In genomic region chr11:52396597-52397188, GRCm38 (mm10) we compare ENCODE assay signal across 8 mouse cellular contexts. TPM values are rescaled to one million over a fixed set of nuclear protein-coding genes. Genes with fewer than 3 reads are reported as not detected.
DNase-seq lines count a peak whose midpoint lies in the region; ATAC-seq and TF ChIP-seq lines count a peak whose summit lies in the region.

No protein-coding gene starts in this region.

- H3K9ac ChIP-seq in heart, embryonic 15.5 days: peak overlapping the region; percentile 98
- H3K9ac ChIP-seq in MEL (ENCODE audit: control insufficient read depth, low read depth, low read length, poor library complexity, severe bottlenecking): peak overlapping the region; percentile 94
- H3K9ac ChIP-seq in limb, embryonic 12.5 days (replicated peaks): peak overlapping the region; percentile 94
- peak overlapping the region; percentile 86 for H3K9ac ChIP-seq in midbrain, embryonic 15.5 days

- H3K79me2 ChIP-seq in MEL (ENCODE audit: control insufficient read depth, insufficient read depth, low read length, poor library complexity): peaks cover 39% of the 10 kb centered on the region

- peaks cover 13% of the 10 kb centered on the region; the same call in 1 of the 2 replicates for H3K4me1 ChIP-seq in heart, embryonic 15.5 days (replicated peaks)
- peaks cover 0 to 3% of the 10 kb centered on the region in 2 experiments; a peak in 2 of 4 replicates for H3K4me1 ChIP-seq in MEL (ENCODE audit: control insufficient read depth in 1 of 2, insufficient read depth in 2 of 2, low read length in 2 of 2)
- H3K4me1 ChIP-seq in limb, embryonic 12.5 days (replicated peaks): no peaks in the 10 kb centered on the region
- peaks cover 24% of the 10 kb centered on the region for H3K4me1 ChIP-seq in midbrain, embryonic 15.5 days

- TF ChIP-seq CTCF in MEL (IDR thresholded peaks at IDR 0.05 in 2 of 3, conservative IDR thresholded peaks at IDR 0.05 in 1 of 3; ENCODE audit: control insufficient read depth in 1 of 3, insufficient read depth in 1 of 3, low read depth in 2 of 3, low read length in 3 of 3, poor library complexity in 1 of 3, severe bottlenecking in 1 of 3): no peak; a peak in 1 of 6 replicates

- H3K36me3 ChIP-seq in heart, embryonic 15.5 days: 0 out of 2 replicates have a peak, but pooled peaks cover under 1% of the 10 kb centered on the region
- peaks cover 0 to 10% of the 10 kb centered on the region in 2 experiments; a peak in 3 of 4 replicates for H3K36me3 ChIP-seq in MEL (ENCODE audit: control insufficient read depth in 1 of 2, insufficient read depth in 2 of 2, low read length in 2 of 2)
- peaks cover 13% of the 10 kb centered on the region for H3K36me3 ChIP-seq in limb, embryonic 12.5 days
- no peaks in the 10 kb centered on the region for H3K36me3 ChIP-seq in midbrain, embryonic 15.5 days (replicated peaks)

- peak overlapping the region; percentile 98 for H3K27ac ChIP-seq in heart, embryonic 15.5 days
- H3K27ac ChIP-seq in MEL (ENCODE audit: control insufficient read depth, low read depth, low read length): peak overlapping the region; percentile 60
- H3K27ac ChIP-seq in limb, embryonic 12.5 days: peak overlapping the region; percentile 90
- peak overlapping the region; percentile 90 for H3K27ac ChIP-seq in midbrain, embryonic 15.5 days

- no peak for DNase-seq in heart, postnatal 14 days
- peak; percentile 72 for DNase-seq in MEL (ENCODE audit: low read depth, low spot score)
- no peak for DNase-seq in layer of hippocampus, adult 11-12 months (ENCODE audit: low spot score)
- no peak for DNase-seq in frontal cortex, postnatal 36 days (ENCODE audit: low spot score in 2 of 2)

- peak overlapping the region; percentile 98 for H3K4me3 ChIP-seq in heart, embryonic 15.5 days
- peak overlapping the region; percentile 81 to 90 for H3K4me3 ChIP-seq in MEL (ENCODE audit: control insufficient read depth in 1 of 2, insufficient read depth in 1 of 2, low read depth in 2 of 2, low read length in 2 of 2)
- peak overlapping the region; percentile 97 for H3K4me3 ChIP-seq in limb, embryonic 12.5 days (replicated peaks)
- H3K4me3 ChIP-seq in midbrain, embryonic 15.5 days: peak overlapping the region; percentile 78

- H3K27me3 ChIP-seq in heart, embryonic 15.5 days: no peaks in the 10 kb centered on the region
- H3K27me3 ChIP-seq in MEL (ENCODE audit: control insufficient read depth in 1 of 2, insufficient read depth in 2 of 2, low read length in 2 of 2): no peaks in the 10 kb centered on the region
- no peaks in the 10 kb centered on the region for H3K27me3 ChIP-seq in limb, embryonic 12.5 days
- H3K27me3 ChIP-seq in midbrain, embryonic 15.5 days (replicated peaks): no peaks in the 10 kb centered on the region

- WGBS in heart, embryonic 15.5 days: under 1% methylated on average over 33 of the region's 33 CpGs
- 2% methylated on average over 33 of the region's 33 CpGs for WGBS in limb, embryonic 12.5 days
- WGBS in midbrain, embryonic 15.5 days: 1% methylated on average over 33 of the region's 33 CpGs

- TF ChIP-seq POLR2A in MEL (IDR thresholded peaks at IDR 0.05; ENCODE audit: control insufficient read depth in 1 of 2, insufficient read depth in 1 of 2, low read depth in 1 of 2, low read length in 2 of 2, poor library complexity in 1 of 2): no peak; a peak in 1 of 4 replicates

- TF ChIP-seq EP300 in MEL (IDR thresholded peaks at IDR 0.05; ENCODE audit: low read depth in 1 of 2, low read length in 2 of 2): no peak

- TF ChIP-seq RAD21 in MEL (IDR thresholded peaks at IDR 0.05; ENCODE audit: low read depth, low read length): no peak

- H3K4me2 ChIP-seq in heart, embryonic 15.5 days: peak overlapping the region; percentile 73
- peak overlapping the region; percentile 76 for H3K4me2 ChIP-seq in limb, embryonic 12.5 days
- peak overlapping the region; percentile 77 for H3K4me2 ChIP-seq in midbrain, embryonic 15.5 days

- H3K9me3 ChIP-seq in heart, embryonic 15.5 days (replicated peaks): no peaks in the 10 kb centered on the region
- H3K9me3 ChIP-seq in MEL (replicated peaks; ENCODE audit: insufficient read depth, low read length): no peaks in the 10 kb centered on the region
- H3K9me3 ChIP-seq in limb, embryonic 12.5 days: no peaks in the 10 kb centered on the region
- H3K9me3 ChIP-seq in midbrain, embryonic 15.5 days: no peaks in the 10 kb centered on the region

- ATAC-seq in heart, embryonic 15.5 days (replicated peaks; ENCODE audit: insufficient number of reproducible peaks, insufficient read depth, low FRiP score, low read depth): peak; percentile 80
- peak; percentile 49 for ATAC-seq in erythroblast, adult 5-6 weeks (replicated peaks; ENCODE audit: low FRiP score, poor library complexity, severe bottlenecking)
- peak; percentile 75 for ATAC-seq in limb, embryonic 12.5 days (ENCODE audit: insufficient number of reproducible peaks, insufficient read depth, low FRiP score, low TSS enrichment, low read depth)
- ATAC-seq in midbrain, embryonic 15.5 days (replicated peaks): peak; percentile 86

- intact Hi-C loops in heart, postnatal 14 days (cut with DNase I): no loop called here

TF ChIP-seq in MEL, 35 proteins besides CTCF, POLR2A, EP300 and RAD21:
- 0 out of 2 replicates have a peak, but pooled peaks have one; percentile 5 for TF ChIP-seq KAT2A (conservative IDR thresholded peaks at IDR 0.05; ENCODE audit: low read depth, low read length)
- TF ChIP-seq MAX (IDR thresholded peaks at IDR 0.05; ENCODE audit: low read length): peak; percentile 30; the same call in 1 of the 2 replicates
- no peak for TF ChIP-seq ZNF384 (IDR thresholded peaks at IDR 0.05; ENCODE audit: low read depth, low read length)
- peak; percentile 29 for TF ChIP-seq MXI1 (IDR thresholded peaks at IDR 0.05; ENCODE audit: low read depth, low read length)
- peak; percentile 25; the same call in 1 of the 2 replicates for TF ChIP-seq GATA1 (IDR thresholded peaks at IDR 0.05; ENCODE audit: low read depth, low read length)
- TF ChIP-seq RCOR1 (IDR thresholded peaks at IDR 0.05; ENCODE audit: low read depth, low read length): 0 out of 2 replicates have a peak, but pooled peaks have one; percentile 3
- TF ChIP-seq MYC (IDR thresholded peaks at IDR 0.05; ENCODE audit: low read depth, low read length): 0 out of 2 replicates have a peak, but pooled peaks have one; percentile 1
- TF ChIP-seq NELFE (IDR thresholded peaks at IDR 0.05; ENCODE audit: low read depth, low read length): no peak
- peak; percentile 61; the same call in 1 of the 2 replicates for TF ChIP-seq MAZ (IDR thresholded peaks at IDR 0.05; ENCODE audit: low read depth, low read length)

RNA-seq across cellular contexts. Expression of gene 9530068E07Rik, which starts 0.5 kb away (rescaled TPM):
- 165 and 190 TPM in 2 replicates for polyA plus RNA-seq in heart, embryonic 15.5 days (2015; fragmentation: Nextera tagmentation; extraction: Ambion mirVana)
- total RNA-seq in heart, postnatal 14 days (2021): 10 to 100 TPM; 87.6 to 89.3 TPM
- 75.4 and 85.9 TPM in 2 replicates for total RNA-seq in MEL (2012; rRNA removed)
- polyA plus RNA-seq in MEL (2012; ENCODE audit: insufficient read depth in 1 of 2, insufficient read length in 2 of 2, low read depth in 1 of 2, low replicate concordance in 2 of 2, missing spikeins in 1 of 2): 10 to 100 TPM in 1 of 2 experiments, not detected in 1; 75.7 TPM
- total RNA-seq in erythroblast, adult 5-6 weeks (2015; ENCODE audit: low replicate concordance): 30.6 and 35.1 TPM in 2 replicates
- total RNA-seq in erythroblast, adult 5-6 weeks (2017; ENCODE audit: low replicate concordance): 22.2 and 24.3 TPM in 2 replicates
- 161 and 173 TPM in 2 replicates for polyA plus RNA-seq in limb, embryonic 12.5 days (2016; fragmentation: Nextera tagmentation; extraction: Ambion mirVana)
- polyA plus RNA-seq in midbrain, embryonic 15.5 days (2015; fragmentation: Nextera tagmentation; extraction: Ambion mirVana): 129 TPM in 2 replicates

RNA-seq across cellular contexts. Expression of gene Vdac1, which starts 36.0 kb away (rescaled TPM):
- polyA plus RNA-seq in heart, embryonic 15.5 days (2015; fragmentation: Nextera tagmentation; extraction: Ambion mirVana): 460 and 484 TPM in 2 replicates
- total RNA-seq in heart, postnatal 14 days (2021): 100 to 1,000 TPM; 926 to 937 TPM
- total RNA-seq in MEL (2012; rRNA removed): 381 and 395 TPM in 2 replicates
- polyA plus RNA-seq in MEL (2012; ENCODE audit: insufficient read depth in 1 of 2, insufficient read length in 2 of 2, low read depth in 1 of 2, low replicate concordance in 2 of 2, missing spikeins in 1 of 2): 100 to 1,000 TPM; 257 to 389 TPM
- 32.9 and 36.4 TPM in 2 replicates for total RNA-seq in erythroblast, adult 5-6 weeks (2015; ENCODE audit: low replicate concordance)
- 34.0 and 51.9 TPM in 2 replicates for total RNA-seq in erythroblast, adult 5-6 weeks (2017; ENCODE audit: low replicate concordance)
- polyA plus RNA-seq in limb, embryonic 12.5 days (2016; fragmentation: Nextera tagmentation; extraction: Ambion mirVana): 203 and 227 TPM in 2 replicates
- 334 and 335 TPM in 2 replicates for polyA plus RNA-seq in midbrain, embryonic 15.5 days (2015; fragmentation: Nextera tagmentation; extraction: Ambion mirVana)
